Mouse (Mus musculus) gastrocnemius, postnatal 25 days (tissue): ENCODE measurements around the gene Igsf21. TPM values are rescaled to one million over a fixed set of nuclear protein-coding genes. Genes with fewer than 3 reads are reported as not detected.

Experiments
- DNase-seq: peaks from one replicate; pipeline ENCODE4 v3.0.0; 2022
- total RNA-seq, 2 experiments: library from RNA; stranded (reverse); gene quantifications; 1 replicate in 1 of 2; 2 replicates in 1 of 2; pipeline ENCODE4 v1.2.3; 2021

Gene Igsf21
- total RNA-seq, 2 experiments from 2014 or later: 0.13 TPM; not detected in 1

- no peak for DNase-seq
Measured at GRCm38 (mm10) chr4:140043953-140044352, 202.6 kb downstream of the Igsf21 start.

- DNase-seq: no peak
Measured at GRCm38 (mm10) chr4:140038586-140039411, 207.8 kb downstream of the Igsf21 start.

GRCm38 (mm10) chr4:140037784-140038387 is 208.7 kb downstream of the Igsf21 start:
- no peak for DNase-seq

- DNase-seq: no peak
Measured at GRCm38 (mm10) chr4:140035232-140035631, 211.4 kb downstream of the Igsf21 start.

GRCm38 (mm10) chr4:140033394-140033793 is 213.2 kb downstream of the Igsf21 start:
- no peak for DNase-seq

GRCm38 (mm10) chr4:140030415-140030814 is 216.2 kb downstream of the Igsf21 start:
- DNase-seq: no peak

- DNase-seq: no peak
Measured at GRCm38 (mm10) chr4:140030040-140030386, 216.6 kb downstream of the Igsf21 start.

GRCm38 (mm10) chr4:140029324-140030039 is 217.1 kb downstream of the Igsf21 start:
- no peak for DNase-seq

- no peak for DNase-seq
Measured at GRCm38 (mm10) chr4:140023833-140024232, 222.8 kb downstream of the Igsf21 start.

- no peak for DNase-seq
Measured at GRCm38 (mm10) chr4:140015916-140016315, 230.7 kb downstream of the Igsf21 start.

GRCm38 (mm10) chr4:140010728-140011470 is 235.7 kb downstream of the Igsf21 start:
- DNase-seq: no peak

GRCm38 (mm10) chr4:140004932-140005331 is 241.7 kb downstream of the Igsf21 start:
- no peak for DNase-seq

GRCm38 (mm10) chr4:140004170-140004569 is 242.4 kb downstream of the Igsf21 start:
- DNase-seq: no peak

- no peak for DNase-seq
Measured at GRCm38 (mm10) chr4:140002069-140002468, 244.5 kb downstream of the Igsf21 start.

- no peak for DNase-seq
Measured at GRCm38 (mm10) chr4:140000911-140001310, 245.7 kb downstream of the Igsf21 start.

GRCm38 (mm10) chr4:139999033-139999432 is 247.6 kb downstream of the Igsf21 start:
- no peak for DNase-seq

GRCm38 (mm10) chr4:139995659-139996058 is 250.9 kb downstream of the Igsf21 start:
- DNase-seq: no peak

- no peak for DNase-seq
Measured at GRCm38 (mm10) chr4:139993111-139993755, 253.4 kb downstream of the Igsf21 start.

GRCm38 (mm10) chr4:139986913-139987312 is 259.7 kb downstream of the Igsf21 start:
- DNase-seq: no peak

GRCm38 (mm10) chr4:139978716-139979115 is 267.9 kb downstream of the Igsf21 start:
- DNase-seq: no peak

- no peak for DNase-seq
Measured at GRCm38 (mm10) chr4:139977308-139977781, 269.2 kb downstream of the Igsf21 start.
